Mouse (Mus musculus) brain, embryonic 14.5 days (tissue): ENCODE measurements around the gene Atat1.

Experiments
- CTCF ChIP-seq: fragments of 200-500 bp; IDR thresholded peaks from 2 replicates; pipeline ENCODE4 v1.5.1; 2012; ENCODE audit warnings: inconsistent platforms, mild to moderate bottlenecking, moderate library complexity, borderline replicate concordance; ENCODE audit not compliant: insufficient read depth, insufficient read length; ENCODE audit errors: extremely low read depth
- POLR2A ChIP-seq: fragments of 200-500 bp; IDR thresholded peaks from 2 replicates; pipeline ENCODE4 v1.6.1; 2012; ENCODE audit warnings: mild to moderate bottlenecking, inconsistent platforms, borderline replicate concordance; ENCODE audit not compliant: poor library complexity, insufficient read depth, insufficient read length, severe bottlenecking; ENCODE audit errors: extremely low read depth

DNA sequence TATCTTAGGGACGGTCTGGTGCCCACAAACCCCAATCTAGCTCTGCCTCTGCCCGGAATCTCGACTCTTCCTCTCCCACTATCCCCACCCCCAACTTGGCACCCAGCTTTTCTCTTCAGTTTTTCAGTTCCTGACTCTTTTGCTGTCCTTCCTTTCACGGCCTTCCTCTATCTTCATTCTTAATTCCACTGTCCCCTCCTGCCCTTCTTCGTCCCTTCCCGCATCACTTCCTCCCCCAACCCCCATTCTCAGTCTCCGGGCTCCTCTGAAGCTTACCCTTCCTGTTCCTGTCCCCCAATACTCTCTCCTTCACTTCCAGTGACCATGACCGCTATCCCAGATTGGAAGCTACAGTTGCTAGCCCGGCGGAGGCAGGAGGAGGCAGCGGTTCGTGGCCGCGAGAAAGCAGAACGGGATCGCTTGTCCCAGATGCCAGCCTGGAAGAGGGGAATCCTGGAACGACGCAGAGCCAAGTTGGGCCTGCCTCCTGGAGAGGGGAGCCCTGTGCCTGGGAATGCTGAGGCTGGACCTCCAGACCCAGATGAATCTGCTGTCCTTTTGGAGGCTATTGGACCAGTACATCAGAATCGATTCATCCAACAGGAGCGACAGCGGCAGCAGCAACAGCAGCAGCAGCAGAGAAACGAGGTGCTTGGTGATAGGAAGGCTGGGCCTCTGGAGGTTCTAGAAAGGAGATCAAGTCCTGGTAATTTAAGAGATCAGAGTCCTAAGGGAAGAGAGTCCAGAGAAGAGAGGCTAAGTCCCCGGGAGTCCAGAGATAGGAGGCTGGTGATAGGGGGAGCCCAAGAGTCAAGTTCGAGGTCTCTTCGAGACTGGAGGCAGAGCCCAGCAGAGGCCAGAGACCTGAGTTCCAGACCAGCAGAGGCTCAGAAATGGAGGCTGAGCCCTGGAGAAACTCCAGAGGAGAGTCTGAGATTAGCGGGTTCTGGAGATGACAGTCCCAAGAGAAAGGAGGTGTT lies 42.7 kb downstream of the Atat1 start:
- TF ChIP-seq CTCF, result 0 out of 2 replicates have a peak, but pooled peaks have one; percentile 0
- TF ChIP-seq POLR2A, result no peak
